Mouse (Mus musculus): ENCODE measurements at regions not wholly inside any gene's neighbourhood (a gene's known extent, or its start where the extent isn't known, plus 50 kb on each side); places are given as distances from the start of the nearest gene placed in this dataset.

DNA sequence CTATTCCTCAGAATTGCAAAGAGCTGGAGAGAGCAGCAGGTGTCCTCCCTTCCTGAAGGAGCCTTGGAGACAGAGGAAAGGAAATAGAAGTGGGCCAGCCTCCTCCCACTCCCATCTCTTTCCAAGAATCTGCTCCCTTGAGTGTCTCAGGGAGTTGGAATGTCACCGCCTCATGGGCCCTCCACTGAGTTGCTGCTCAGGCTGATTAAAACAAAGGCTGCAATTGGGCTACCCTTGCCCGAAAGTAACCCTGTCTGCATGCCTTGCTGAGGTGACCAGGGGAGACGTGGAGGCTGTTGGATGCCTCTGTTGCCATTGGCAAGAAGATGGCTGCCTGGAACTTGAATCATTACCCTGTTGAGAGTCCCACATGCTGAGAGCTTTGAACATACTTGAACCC lies 59.7 kb upstream of the Abca1 start:
- no peak for DNase-seq (ENCODE audit: low spot score)

DNA sequence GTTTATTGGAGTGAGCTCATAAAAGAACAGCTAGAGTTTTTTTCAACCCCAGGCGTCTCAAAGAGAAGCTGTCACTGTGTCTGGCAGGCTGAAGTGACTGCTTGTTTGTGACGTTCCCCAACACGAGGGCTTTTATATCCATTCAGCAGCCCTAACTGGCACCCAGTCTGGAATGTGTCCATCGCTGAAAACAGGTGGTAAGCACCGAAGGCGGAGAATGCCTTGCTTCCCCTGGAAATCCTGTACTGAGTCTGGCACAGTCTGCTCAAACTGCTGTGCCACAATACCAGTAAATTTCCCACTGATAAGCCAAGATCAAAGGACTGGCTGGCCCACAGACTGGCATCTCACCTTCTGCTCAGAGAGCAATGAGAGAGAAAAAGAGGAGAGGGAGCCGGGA lies 59.1 kb upstream of the Abca1 start:
- no peak for DNase-seq (ENCODE audit: low spot score)

DNA sequence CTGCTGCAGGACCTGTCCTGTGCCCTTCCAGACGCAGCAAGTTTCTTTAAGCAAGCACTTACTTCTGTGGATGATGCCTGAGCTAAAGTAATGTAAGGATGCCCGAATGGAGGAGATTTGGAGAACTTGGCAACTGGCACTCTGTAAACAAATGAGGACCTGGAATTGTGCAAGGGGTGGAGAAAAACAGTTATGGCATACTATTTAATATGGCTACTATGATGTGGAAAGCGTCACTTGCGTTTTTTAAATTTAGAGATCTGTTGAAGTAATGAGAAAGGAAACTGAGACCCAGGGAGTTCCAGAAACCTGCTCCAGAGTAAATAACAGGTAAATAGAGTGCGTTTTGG lies 58.6 kb upstream of the Abca1 start:
- DNase-seq (ENCODE audit: low spot score): no peak

DNA sequence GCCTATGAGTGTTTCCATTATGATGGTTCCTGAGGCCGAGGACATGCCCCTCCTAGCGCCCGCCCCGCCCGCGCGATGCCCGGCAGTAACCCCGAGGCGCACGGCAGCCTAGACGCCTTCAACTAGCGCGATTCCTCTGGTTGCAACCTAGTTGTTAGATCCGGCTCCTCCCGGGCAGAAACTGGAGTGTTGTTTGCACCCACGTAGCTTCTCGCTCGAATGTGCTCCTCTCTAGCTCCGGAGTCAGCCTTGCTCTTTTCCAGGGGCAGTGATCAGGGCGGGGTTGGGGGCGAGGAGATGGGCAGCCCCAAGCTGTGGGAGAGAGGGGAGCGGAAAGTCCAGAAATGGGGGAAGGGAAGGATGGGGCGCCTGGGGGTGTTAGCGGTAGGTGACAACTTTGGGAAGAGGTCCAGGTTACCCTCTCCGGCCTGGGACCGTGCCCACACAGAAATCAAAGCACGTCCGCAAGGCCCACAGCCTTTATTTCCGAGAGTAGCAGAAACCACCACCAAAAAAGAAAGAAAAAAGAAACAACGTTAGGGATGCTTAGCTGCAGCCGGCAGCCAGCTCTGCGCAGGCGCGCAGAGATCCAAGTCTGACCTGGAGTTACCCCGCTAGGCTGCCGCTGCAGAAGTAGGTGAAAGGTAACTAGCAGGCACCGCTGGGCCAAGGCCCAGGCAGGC lies 58.1 kb upstream of the Abca1 start:
- peak; percentile 73 for DNase-seq (ENCODE audit: low spot score)

DNA sequence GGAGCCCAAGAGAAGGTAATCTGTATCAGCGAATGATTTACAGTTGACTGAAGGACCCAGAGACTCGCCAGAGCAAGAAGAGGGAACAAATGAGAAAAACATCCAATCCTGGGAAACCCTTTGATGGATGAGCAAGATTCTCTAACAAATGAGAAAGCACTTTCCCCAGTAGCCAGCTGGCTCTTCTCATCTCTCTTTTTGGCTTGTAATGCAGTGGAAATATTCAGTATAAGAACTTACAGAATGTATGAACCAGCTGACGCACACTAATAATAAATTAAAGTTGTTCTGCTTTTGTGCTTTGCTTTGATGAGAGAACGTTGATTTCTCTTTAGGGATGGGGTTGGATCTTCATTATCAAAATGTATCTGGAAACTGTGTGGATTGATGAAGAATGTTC lies 52.8 kb upstream of the Abca1 start:
- no peak for DNase-seq (ENCODE audit: low spot score)

DNA sequence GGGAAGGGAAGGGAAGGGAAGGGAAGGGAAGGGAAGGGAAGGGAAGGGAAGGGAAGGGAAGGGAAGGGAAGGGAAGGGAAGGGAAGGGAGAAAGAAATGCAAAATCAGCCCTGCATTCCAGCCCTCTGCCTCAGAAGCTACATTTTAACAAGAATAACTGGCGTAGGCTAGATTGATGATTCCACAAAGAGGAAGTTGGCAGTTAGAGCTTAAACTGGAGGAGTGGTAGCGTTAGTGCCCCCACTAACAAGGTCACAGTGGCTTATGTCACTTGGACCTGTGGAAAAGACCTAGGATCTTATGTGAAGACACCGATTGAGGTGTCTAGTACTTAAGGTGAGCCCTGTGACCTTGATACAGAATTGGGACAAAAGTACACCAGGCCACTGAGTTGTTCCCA lies 51.0 kb upstream of the Abca1 start:
- no peak for DNase-seq (ENCODE audit: low spot score)
